Mouse (Mus musculus) olfactory bulb, adult 2 months (tissue): Measurements from ENCODE around the gene Fcna. TPM values are rescaled to one million over a fixed set of nuclear protein-coding genes. Genes with fewer than 3 reads are reported as not detected.
A peak's percentile ranks its signal among the peaks of the same experiment; 100 is the strongest.

Experiments
- H3K27ac ChIP-seq: fragments of 200-500 bp; 2 replicates; pipeline ENCODE4 v1.5.1; 2012; ENCODE audit warnings: low read depth, low read length; ENCODE audit not compliant: insufficient read depth
- H3K4me1 ChIP-seq: fragments of 200-500 bp; 2 replicates; pipeline ENCODE4 v1.6.1; 2012; ENCODE audit warnings: low read length; ENCODE audit not compliant: control insufficient read depth, insufficient read depth
- H3K4me3 ChIP-seq: fragments of 200-500 bp; 2 replicates; pipeline ENCODE4 v1.5.1; 2012; ENCODE audit warnings: mild to moderate bottlenecking, low read depth, low read length, moderate library complexity; ENCODE audit not compliant: insufficient read depth
- CTCF ChIP-seq: fragments of 200-500 bp; IDR thresholded peaks from 2 replicates; pipeline ENCODE4 v1.5.1; 2012; ENCODE audit warnings: low read depth, mild to moderate bottlenecking, low read length, moderate library complexity; ENCODE audit not compliant: insufficient read depth
- POLR2A ChIP-seq: fragments of 200-500 bp; IDR thresholded peaks from 2 replicates; pipeline ENCODE4 v1.6.1; 2012; ENCODE audit warnings: mild to moderate bottlenecking, low read depth, low read length, moderate library complexity; ENCODE audit not compliant: insufficient read depth
- WGBS: fragments of 180-500 bp; shearing (Covaris S2); methylation state at CpG from one replicate; pipeline ENCODE4 v1.1.7; 2018; 5-methylcytosine and 5-hydroxymethylcytosine counted together
- polyA plus RNA-seq: library from polyadenylated mRNA; stranded (reverse); fragments of >200 nt; gene quantifications from 2 replicates; pipeline ENCODE4 v1.2.4, GENCODE M21; 2012; ENCODE audit warnings: low replicate concordance; ENCODE audit not compliant: missing spikeins, insufficient read depth, insufficient read length

The Fcna gene
- polyA plus RNA-seq, 1 experiment, result not detected

GRCm38 (mm10) chr2:25656691-25657090 lies 28.9 kb upstream of the Fcna start:
- 73% methylated on average over 4 of the region's 4 CpGs for WGBS
- no peak overlapping the region for H3K4me3 ChIP-seq
- TF ChIP-seq CTCF, result no peak
- TF ChIP-seq POLR2A, result no peak
- H3K4me1 ChIP-seq, result no peaks in the 10 kb centered on the region
- no peak overlapping the region for H3K27ac ChIP-seq

DNA sequence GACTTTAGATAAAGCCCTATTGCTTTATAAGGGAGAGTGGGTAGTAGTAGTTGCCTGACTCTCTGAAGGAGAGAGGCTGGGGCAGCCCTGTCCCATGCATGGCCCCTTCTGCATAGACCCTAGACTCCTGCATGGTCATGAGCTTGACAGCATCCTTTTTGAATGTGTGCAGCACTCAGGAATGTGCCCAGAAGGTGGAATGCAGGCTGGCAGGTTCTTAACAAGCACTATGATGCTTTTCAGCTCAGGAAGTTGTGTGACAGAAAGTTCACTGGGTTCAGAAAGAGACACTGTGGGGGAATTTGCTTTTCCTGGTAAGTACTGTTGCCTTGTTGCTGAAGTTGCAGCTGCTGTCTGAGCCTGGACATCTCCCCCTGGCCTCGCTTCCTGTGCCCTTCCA lies 26.7 kb upstream of the Fcna start:
- WGBS, result 73% methylated on average over 1 of the region's 1 CpGs
- Histone ChIP-seq H3K4me1 (no peaks in the 10 kb centered on the region), H3K4me3 (no peak overlapping the region), H3K27ac (no peak overlapping the region)
- TF ChIP-seq POLR2A (no peak), CTCF (no peak)

DNA sequence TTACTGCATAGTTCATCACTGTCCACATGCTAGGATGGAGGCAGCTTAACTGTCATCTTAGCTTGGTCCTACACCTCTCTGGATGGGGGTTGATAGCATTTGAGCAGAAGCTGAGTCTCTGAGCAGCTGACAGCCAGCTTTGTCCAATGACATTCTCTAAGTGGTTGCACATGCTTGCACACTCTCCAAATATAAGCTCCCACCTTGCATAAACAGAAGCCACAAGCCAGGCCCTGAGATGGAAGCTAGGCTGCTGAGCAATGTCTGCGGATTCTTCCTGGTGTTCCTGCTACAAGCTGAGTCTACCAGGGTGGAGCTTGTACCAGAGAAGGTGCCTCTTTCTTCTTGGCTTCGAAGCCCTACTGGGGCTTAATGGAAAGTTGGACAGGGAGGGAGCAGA lies 25.1 kb upstream of the Fcna start, which contains the start of gene Lcn8:
Gene Lcn8 (plus strand): TSS at position 219 of the 400 bp plus-strand sequence.
- H3K27ac ChIP-seq, result no peak within 1 kb of the TSS
- no peak within 1 kb of the TSS for H3K4me3 ChIP-seq
- no peaks in the 10 kb centered on the region for H3K4me1 ChIP-seq
- 82% methylated on average over 2 of the region's 2 CpGs for WGBS
- TF ChIP-seq POLR2A (no peak), CTCF (no peak)

DNA sequence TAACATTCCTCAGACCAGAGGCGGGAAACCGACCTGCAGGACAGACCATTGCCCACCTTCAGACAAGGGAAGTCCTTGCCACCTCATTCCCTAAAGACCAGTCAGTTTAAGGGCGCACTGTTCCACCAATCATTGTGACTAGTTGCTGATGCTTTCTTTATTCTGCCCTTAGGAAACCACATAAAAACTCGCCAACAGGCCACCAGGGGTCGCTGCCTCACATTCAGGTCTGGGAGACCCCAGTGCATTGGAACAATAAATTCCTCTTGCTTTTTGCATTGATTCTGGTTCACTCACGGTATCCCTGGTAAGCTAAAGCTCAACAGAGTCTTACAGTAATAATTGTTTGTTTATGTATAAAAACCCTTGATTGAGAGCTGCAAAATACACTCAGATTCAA lies 12.1 kb upstream of the Fcna start:
- no peak overlapping the region for H3K27ac ChIP-seq
- H3K4me3 ChIP-seq, result no peak overlapping the region
- no peaks in the 10 kb centered on the region for H3K4me1 ChIP-seq
- 20% methylated on average over 6 of the region's 6 CpGs for WGBS
- TF ChIP-seq CTCF, result no peak
- TF ChIP-seq POLR2A, result no peak

GRCm38 (mm10) chr2:25634046-25634445 lies 6.2 kb upstream of the Fcna start:
- 74% methylated on average over 1 of the region's 1 CpGs for WGBS
- TF ChIP-seq CTCF, result no peak
- TF ChIP-seq POLR2A, result no peak
- Histone ChIP-seq H3K27ac (no peak overlapping the region), H3K4me3 (no peak overlapping the region), H3K4me1 (no peaks in the 10 kb centered on the region)

DNA sequence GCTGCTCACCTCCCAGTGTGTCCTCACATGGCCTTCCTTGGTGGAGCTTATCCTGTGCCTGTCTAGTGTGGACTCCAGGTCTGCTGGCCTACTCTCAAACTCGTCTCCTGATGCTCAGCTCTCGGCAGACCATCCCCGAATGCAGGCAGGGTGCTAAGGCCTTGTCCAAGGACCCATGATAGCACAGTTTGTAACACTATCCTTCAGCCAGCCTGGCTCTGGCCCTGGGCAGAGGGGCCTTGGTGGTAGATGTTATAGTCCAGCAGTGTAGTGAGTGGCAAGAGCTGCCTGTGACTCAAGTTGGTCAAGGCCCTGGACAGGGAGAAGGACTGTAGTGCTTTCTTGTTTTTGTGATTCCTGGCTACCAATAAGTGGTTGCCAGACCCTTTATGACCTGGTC lies 5.8 kb upstream of the Fcna start:
- Histone ChIP-seq H3K27ac (no peak overlapping the region), H3K4me1 (no peaks in the 10 kb centered on the region), H3K4me3 (no peak overlapping the region)
- TF ChIP-seq POLR2A, result no peak
- no peak for TF ChIP-seq CTCF
- 82% methylated on average over 3 of the region's 3 CpGs for WGBS

- Histone ChIP-seq H3K4me3 (no peak overlapping the region), H3K4me1 (no peaks in the 10 kb centered on the region), H3K27ac (no peak overlapping the region)
- no peak for TF ChIP-seq CTCF
- TF ChIP-seq POLR2A, result no peak
- 63% methylated on average over 4 of the region's 4 CpGs for WGBS
Observed at GRCm38 (mm10) chr2:25628738-25629137, 908 bp upstream of the Fcna start.

- WGBS, result 74% methylated on average over 5 of the region's 5 CpGs
- Histone ChIP-seq H3K27ac (no peak overlapping the region), H3K4me1 (peaks cover 8% of the 10 kb centered on the region), H3K4me3 (no peak overlapping the region)
- no peak for TF ChIP-seq POLR2A
- TF ChIP-seq CTCF, result no peak
Observed at GRCm38 (mm10) chr2:25625986-25626385, 1.8 kb downstream of the Fcna start.

DNA sequence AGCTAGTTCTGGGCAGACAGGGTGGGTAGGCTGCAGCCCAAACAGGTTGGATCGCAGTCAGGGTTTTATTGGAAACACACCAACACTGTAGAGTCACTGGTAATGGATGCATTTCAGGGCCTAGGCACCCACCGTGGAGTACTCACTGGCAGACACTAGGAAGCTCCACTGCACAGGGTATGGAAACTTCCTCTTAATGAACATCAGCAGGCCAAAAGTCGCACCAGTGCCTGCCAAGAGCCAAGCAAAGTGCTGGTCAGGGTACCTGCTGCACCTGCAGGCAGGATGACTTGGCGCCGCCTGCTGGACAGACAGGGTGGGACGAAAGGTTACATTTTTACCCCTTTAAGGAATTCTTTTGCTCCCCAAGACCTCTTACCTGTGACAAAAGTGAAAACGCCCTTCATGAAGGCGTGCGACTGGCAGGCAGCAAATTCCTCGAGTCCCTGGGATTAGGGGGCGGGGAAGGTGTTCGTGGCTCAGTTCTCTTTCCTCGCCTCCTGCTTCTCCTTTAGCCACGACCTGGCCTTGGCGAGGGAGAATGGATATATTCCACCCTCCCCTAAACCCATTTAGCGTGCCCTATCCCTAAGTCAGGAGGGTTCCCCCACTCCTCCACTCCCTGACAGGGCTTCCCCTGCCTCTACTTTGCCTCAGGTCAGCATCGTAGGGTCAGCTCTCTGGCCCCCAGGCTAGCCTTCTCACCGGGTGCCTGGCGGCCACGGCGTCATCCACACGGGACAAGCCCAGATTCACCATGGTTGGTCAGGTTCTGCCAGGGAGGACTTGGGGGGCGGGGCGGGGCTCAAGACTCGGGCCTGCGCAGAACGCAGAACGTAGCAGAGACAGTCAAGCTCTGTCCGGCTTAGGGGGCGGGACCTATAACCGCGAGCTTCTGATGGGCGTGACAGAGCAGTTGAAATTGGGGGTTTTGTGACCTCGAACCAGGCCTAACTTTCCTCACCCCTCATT lies 6.3 kb downstream of the Fcna start, which contains the start of gene Tmem141:
Gene Tmem141 (minus strand): TSS at position 777 of the 972 bp plus-strand sequence.
- peaks cover 11% of the 10 kb centered on the region for H3K4me1 ChIP-seq
- peak within 1 kb of the TSS; percentile 57 for H3K4me3 ChIP-seq
- 9% methylated on average over 34 of the region's 34 CpGs for WGBS
- TF ChIP-seq POLR2A (peak; percentile 35; the same call in 1 of the 2 replicates), CTCF (peak; percentile 49; the same call in 1 of the 2 replicates)
- H3K27ac ChIP-seq, result no peak within 1 kb of the TSS

GRCm38 (mm10) chr2:25620852-25621228 lies 7.0 kb downstream of the Fcna start:
- no peak for TF ChIP-seq CTCF
- no peak for TF ChIP-seq POLR2A
- Histone ChIP-seq H3K27ac (no peak overlapping the region), H3K4me3 (no peak overlapping the region), H3K4me1 (peaks cover 17% of the 10 kb centered on the region)
- 80% methylated on average over 4 of the region's 4 CpGs for WGBS
